Comparison of ENCODE assay signal across 8 mouse cellular contexts in genomic region chr4:136180408-136181330, GRCm38 (mm10). TPM values are rescaled to one million over a fixed set of nuclear protein-coding genes. Genes with fewer than 3 reads are reported as not detected.
DNase-seq lines count a peak whose midpoint lies in the region; ATAC-seq lines count a peak whose summit lies in the region.

No protein-coding gene starts in this region.

- ATAC-seq in frontal cortex, adult (ENCODE audit: low TSS enrichment) = peak; percentile 62
- peak; percentile 84 for ATAC-seq in lung, embryonic 16.5 days (ENCODE audit: low read depth)

- peaks cover 3% of the 10 kb centered on the region; the same call in 1 of the 2 replicates for H3K27me3 ChIP-seq in hindbrain, embryonic 10.5 days (ENCODE audit: insufficient read depth, poor library complexity, severe bottlenecking)
- H3K27me3 ChIP-seq in lung, embryonic 16.5 days (ENCODE audit: control insufficient read depth, insufficient read depth, low read depth, low read length) = no peaks in the 10 kb centered on the region

- WGBS in hindbrain, embryonic 10.5 days = 18% methylated on average over 23 of the region's 23 CpGs
- WGBS in lung, embryonic 16.5 days = 18% methylated on average over 23 of the region's 23 CpGs

- DNase-seq in MN1 (ENCODE audit: low spot score) = peak; percentile 25
- peak; percentile 36 for DNase-seq in cerebellum, adult 9-10 months
- peak; percentile 63 for DNase-seq in hindbrain, embryonic 10.5 days (ENCODE audit: low spot score)
- DNase-seq in layer of hippocampus, postnatal 10 days (ENCODE audit: low spot score in 2 of 2) = peak; percentile 76 to 80
- peak; percentile 80 for DNase-seq in ovary, postnatal 36 days (ENCODE audit: low spot score)
- peak; percentile 81 to 90 for DNase-seq in thymus, postnatal 10 days (ENCODE audit: low spot score in 2 of 2)

- peak overlapping the region; percentile 52 for H3K4me3 ChIP-seq in hindbrain, embryonic 10.5 days
- H3K4me3 ChIP-seq in lung, embryonic 16.5 days (ENCODE audit: low read length) = peak overlapping the region; percentile 41

- peaks cover 50% of the 10 kb centered on the region for H3K4me1 ChIP-seq in hindbrain, embryonic 10.5 days (replicated peaks)
- peaks cover 54% of the 10 kb centered on the region for H3K4me1 ChIP-seq in lung, embryonic 16.5 days (replicated peaks; ENCODE audit: control insufficient read depth, insufficient read depth, low read length)

- H3K9me3 ChIP-seq in hindbrain, embryonic 10.5 days = no peaks in the 10 kb centered on the region
- no peaks in the 10 kb centered on the region for H3K9me3 ChIP-seq in lung, embryonic 16.5 days (ENCODE audit: control insufficient read depth, low read length)

- H3K36me3 ChIP-seq in hindbrain, embryonic 10.5 days = peaks cover 52% of the 10 kb centered on the region
- H3K36me3 ChIP-seq in lung, embryonic 16.5 days (ENCODE audit: control insufficient read depth, insufficient read depth, low read length) = no peaks in the 10 kb centered on the region

- H3K4me2 ChIP-seq in lung, embryonic 16.5 days (ENCODE audit: low read depth, low read length) = peak overlapping the region; percentile 60

- peak overlapping the region; percentile 61 for H3K9ac ChIP-seq in lung, embryonic 16.5 days (ENCODE audit: low read length)

- H3K27ac ChIP-seq in hindbrain, embryonic 10.5 days = peak overlapping the region; percentile 81
- H3K27ac ChIP-seq in lung, embryonic 16.5 days (ENCODE audit: low read length) = peak overlapping the region; percentile 91

RNA-seq across cellular contexts. Expression of gene E2f2, which starts 8.5 kb away (rescaled TPM):
- polyA plus RNA-seq in hindbrain, embryonic 10.5 days (2016; fragmentation: Nextera tagmentation; extraction: Ambion mirVana) = 9.0 and 9.4 TPM in 2 replicates
- total RNA-seq in layer of hippocampus, postnatal 10 days (2021) = 1 to 10 TPM; 1.1 to 2.3 TPM
- polyA plus RNA-seq in lung, embryonic 16.5 days (2015; fragmentation: Nextera tagmentation; extraction: Ambion mirVana) = 18.4 and 18.8 TPM in 2 replicates

RNA-seq across cellular contexts. Expression of gene Asap3, which starts 25.5 kb away (rescaled TPM):
- polyA plus RNA-seq in hindbrain, embryonic 10.5 days (2016; fragmentation: Nextera tagmentation; extraction: Ambion mirVana) = 5.2 and 6.5 TPM in 2 replicates
- total RNA-seq in layer of hippocampus, postnatal 10 days (2021) = 1 to 10 TPM; 5.1 to 5.6 TPM
- 8.2 and 9.1 TPM in 2 replicates for polyA plus RNA-seq in lung, embryonic 16.5 days (2015; fragmentation: Nextera tagmentation; extraction: Ambion mirVana)

RNA-seq across cellular contexts. Expression of gene Id3, which starts 37.4 kb away (rescaled TPM):
- polyA plus RNA-seq in hindbrain, embryonic 10.5 days (2016; fragmentation: Nextera tagmentation; extraction: Ambion mirVana) = 576 and 684 TPM in 2 replicates
- 100 to 1,000 TPM in 1 of 2 experiments, 10 to 100 TPM in 1; 80.3 to 101 TPM for total RNA-seq in layer of hippocampus, postnatal 10 days (2021)
- 560 and 561 TPM in 2 replicates for polyA plus RNA-seq in lung, embryonic 16.5 days (2015; fragmentation: Nextera tagmentation; extraction: Ambion mirVana)

Comparison
In these comparisons a context has a peak if more than half of its experiments do, and no peak if none do; other contexts are left out.
1. Peak in every context shown above with its lines: DNase-seq, ATAC-seq, H3K4me3 ChIP-seq and H3K27ac ChIP-seq.
2. DNase-seq: peak in every context shown above with its lines; median percentile 86 in thymus, postnatal 10 days; 80 in ovary, postnatal 36 days; 78 in layer of hippocampus, postnatal 10 days; 63 in hindbrain, embryonic 10.5 days; 36 in cerebellum, adult 9-10 months; 25 in MN1.